Mouse (Mus musculus): Measurements from ENCODE around the gene Cdh11.

DNA sequence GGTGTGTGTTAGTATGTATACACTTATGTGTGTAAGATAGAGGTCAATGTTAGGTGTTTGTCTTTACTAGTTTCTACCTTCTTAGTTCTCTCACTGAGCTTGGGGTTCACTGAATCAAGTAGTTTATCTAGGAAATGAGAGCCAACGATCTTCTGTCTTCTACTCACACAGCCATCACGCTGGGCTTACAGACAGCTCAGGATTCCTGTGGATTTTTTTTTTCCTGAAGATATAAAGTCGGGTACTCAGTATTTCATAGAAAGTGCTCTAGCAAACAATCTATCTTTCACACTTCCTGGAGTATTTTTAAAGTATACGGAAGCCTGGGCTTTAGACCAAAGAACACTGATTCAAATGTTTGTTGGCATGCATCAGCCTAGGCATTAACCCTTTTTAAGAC, 184.1 kb downstream of the Cdh11 start:
- no peak for TF ChIP-seq POLR2A (IDR thresholded peaks at IDR 0.05; ENCODE audit: control insufficient read depth in 1 of 2, insufficient read depth in 1 of 2, low read depth in 1 of 2, low read length in 2 of 2, poor library complexity in 1 of 2)
- TF ChIP-seq EP300 (IDR thresholded peaks at IDR 0.05; ENCODE audit: low read depth in 1 of 2, low read length in 2 of 2) = no peak
- no peak for TF ChIP-seq CHD1 (IDR thresholded peaks at IDR 0.05; ENCODE audit: low read depth, low read length)
- TF ChIP-seq CTCF (IDR thresholded peaks at IDR 0.05 in 2 of 3, conservative IDR thresholded peaks at IDR 0.05 in 1 of 3; ENCODE audit: control insufficient read depth in 1 of 3, insufficient read depth in 1 of 3, low read depth in 2 of 3, low read length in 3 of 3, poor library complexity in 1 of 3, severe bottlenecking in 1 of 3) = no peak
- TF ChIP-seq JUND (IDR thresholded peaks at IDR 0.05; ENCODE audit: low read depth, low read length) = no peak
- TF ChIP-seq ZC3H11A (IDR thresholded peaks at IDR 0.05; ENCODE audit: low read depth, low read length) = no peak
- no peak for TF ChIP-seq POLR2AphosphoS5 (IDR thresholded peaks at IDR 0.05; ENCODE audit: borderline replicate concordance, low read depth, low read length)
- TF ChIP-seq TAL1 (IDR thresholded peaks at IDR 0.05; ENCODE audit: low read length) = no peak
- no peak for TF ChIP-seq POLR2AphosphoS2 (IDR thresholded peaks at IDR 0.05; ENCODE audit: low read length)
- no peak for TF ChIP-seq TCF12 (IDR thresholded peaks at IDR 0.05; ENCODE audit: low read depth, low read length)
